Mouse (Mus musculus): ENCODE results near the gene Rfx3.

DNA sequence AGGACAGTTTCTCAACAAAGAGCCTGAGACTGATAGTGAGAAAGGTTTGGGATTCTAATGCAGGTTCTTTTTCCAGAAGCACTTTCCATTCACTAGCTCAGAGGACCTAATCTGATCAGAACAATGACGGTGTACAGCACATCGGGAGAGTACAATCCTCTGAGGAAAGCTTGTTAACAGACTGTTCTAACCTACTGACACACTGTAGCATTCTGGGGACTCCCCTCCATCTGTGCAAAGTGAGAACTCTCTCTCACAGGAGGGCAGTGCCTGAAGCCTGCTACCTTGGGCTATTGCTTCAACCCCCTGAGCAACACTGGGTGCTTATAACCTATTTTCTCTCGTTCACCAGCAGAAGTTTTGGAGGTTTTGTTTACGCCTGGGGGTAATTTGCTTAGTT is 106.8 kb downstream of the Rfx3 start:
- TF ChIP-seq CTCF (IDR thresholded peaks at IDR 0.05) (no peak), EP300 (IDR thresholded peaks at IDR 0.05) (no peak)

Measured in lung, postnatal 0 days (tissue).